Mouse (Mus musculus) MEL (cell line): ENCODE measurements around the gene Cpsf4l. TPM values are rescaled to one million over a fixed set of nuclear protein-coding genes. Genes with fewer than 3 reads are reported as not detected.

Source experiments
- DNase-seq: peaks from one replicate; pipeline ENCODE4 v3.0.0; 2011; ENCODE audit warnings: low read depth, low spot score
- H3K27ac ChIP-seq: 2 replicates; pipeline ENCODE4 v1.5.1; 2012; ENCODE audit warnings: low read depth, mild to moderate bottlenecking, control low read depth, low read length, moderate library complexity; ENCODE audit not compliant: control insufficient read depth
- H3K27me3 ChIP-seq, 2 experiments: fragments of 150-350 bp in 1 of 2; sonication (generic) in 1 of 2; 2 replicates each; pipeline ENCODE4 v1.6.1; 2012; ENCODE audit warnings: low read length in 2 of 2, mild to moderate bottlenecking in 2 of 2, improper control_type of control experiment in 1 of 2, moderate library complexity in 1 of 2; ENCODE audit not compliant: insufficient read depth in 2 of 2, control insufficient read depth in 1 of 2
- H3K36me3 ChIP-seq, 2 experiments: 2 replicates each; pipeline ENCODE4 v1.6.1; 2012 to 2014; ENCODE audit warnings: low read length in 2 of 2, improper control_type of control experiment in 1 of 2, inconsistent platforms in 1 of 2, mild to moderate bottlenecking in 1 of 2; ENCODE audit not compliant: insufficient read depth in 2 of 2, control insufficient read depth in 1 of 2
- H3K4me1 ChIP-seq, 2 experiments: fragments of 150-350 bp in 1 of 2; sonication (generic) in 1 of 2; 2 replicates each; pipeline ENCODE4 v1.6.1; 2012; ENCODE audit warnings: low read length in 2 of 2, improper control_type of control experiment in 1 of 2, mild to moderate bottlenecking in 1 of 2; ENCODE audit not compliant: insufficient read depth in 2 of 2, control insufficient read depth in 1 of 2
- H3K4me3 ChIP-seq, 2 experiments: fragments of 150-350 bp in 1 of 2; sonication (generic) in 1 of 2; 2 replicates each; pipeline ENCODE4 v1.5.1; 2012; ENCODE audit warnings: low read depth in 2 of 2, low read length in 2 of 2, mild to moderate bottlenecking in 2 of 2, moderate library complexity in 2 of 2, control low read depth in 1 of 2, improper control_type of control experiment in 1 of 2; ENCODE audit not compliant: control insufficient read depth in 1 of 2, insufficient read depth in 1 of 2
- H3K79me2 ChIP-seq: 2 replicates; pipeline ENCODE4 v1.6.1; 2012; ENCODE audit warnings: mild to moderate bottlenecking, low read length, moderate library complexity; ENCODE audit not compliant: control insufficient read depth, poor library complexity, insufficient read depth
- H3K9ac ChIP-seq: 2 replicates; pipeline ENCODE4 v1.6.1; 2012; ENCODE audit warnings: low read depth, mild to moderate bottlenecking, control low read depth, low read length, moderate library complexity; ENCODE audit not compliant: control insufficient read depth, poor library complexity, severe bottlenecking
- H3K9me3 ChIP-seq: fragments of 150-350 bp; sonication (generic); replicated peaks from 2 replicates; pipeline ENCODE4 v1.6.1; 2012; ENCODE audit warnings: mild to moderate bottlenecking, low read length, improper control_type of control experiment, moderate library complexity; ENCODE audit not compliant: insufficient read depth
- CHD1 ChIP-seq: IDR thresholded peaks from 2 replicates; pipeline ENCODE4 v1.6.1; 2012; ENCODE audit warnings: low read depth, mild to moderate bottlenecking, inconsistent platforms, low read length, improper control_type of control experiment
- CHD2 ChIP-seq: IDR thresholded peaks from 2 replicates; pipeline ENCODE4 v1.6.1; 2011; ENCODE audit warnings: low read length, improper control_type of control experiment
- CTCF ChIP-seq, 3 experiments: IDR thresholded peaks in 2 of 3; conservative IDR thresholded peaks in 1 of 3; 2 replicates each; pipeline ENCODE4 v1.5.1; 2011 to 2012; ENCODE audit warnings: low read length in 3 of 3, low read depth in 2 of 3, mild to moderate bottlenecking in 2 of 3, improper control_type of control experiment in 1 of 3, inconsistent platforms in 1 of 3, mixed read lengths in 1 of 3, moderate library complexity in 1 of 3; ENCODE audit not compliant: control insufficient read depth in 1 of 3, insufficient read depth in 1 of 3, poor library complexity in 1 of 3, severe bottlenecking in 1 of 3
- E2F4 ChIP-seq: IDR thresholded peaks from 2 replicates; pipeline ENCODE4 v1.6.1; 2011; ENCODE audit warnings: low read depth, low read length, improper control_type of control experiment, borderline replicate concordance
- ETS1 ChIP-seq: IDR thresholded peaks from 2 replicates; pipeline ENCODE4 v1.6.1; 2012; ENCODE audit warnings: low read depth, mild to moderate bottlenecking, inconsistent platforms, low read length, improper control_type of control experiment, moderate library complexity
- JUND ChIP-seq: IDR thresholded peaks from 2 replicates; pipeline ENCODE4 v1.6.1; 2011; ENCODE audit warnings: low read depth, mild to moderate bottlenecking, improper control_type of control experiment, low read length
- MAFK ChIP-seq: IDR thresholded peaks from 2 replicates; pipeline ENCODE4 v1.6.1; 2011; ENCODE audit warnings: low read depth, mild to moderate bottlenecking, low read length, improper control_type of control experiment, borderline replicate concordance
- MAX ChIP-seq: IDR thresholded peaks from 2 replicates; pipeline ENCODE4 v1.6.1; 2011; ENCODE audit warnings: low read length, improper control_type of control experiment
- MYB ChIP-seq: IDR thresholded peaks from 2 replicates; pipeline ENCODE4 v1.6.1; 2011; ENCODE audit warnings: mild to moderate bottlenecking, low read depth, low read length, improper control_type of control experiment
- MYC ChIP-seq: IDR thresholded peaks from 2 replicates; pipeline ENCODE4 v1.6.1; 2011; ENCODE audit warnings: low read depth, mild to moderate bottlenecking, low read length, improper control_type of control experiment, moderate library complexity
- RAD21 ChIP-seq: IDR thresholded peaks from 2 replicates; pipeline ENCODE4 v1.6.1; 2011; ENCODE audit warnings: mild to moderate bottlenecking, low read depth, low read length, improper control_type of control experiment
- SMC3 ChIP-seq: IDR thresholded peaks from 2 replicates; pipeline ENCODE4 v1.6.1; 2011; ENCODE audit warnings: low read depth, low read length, improper control_type of control experiment
- TAL1 ChIP-seq: IDR thresholded peaks from 2 replicates; pipeline ENCODE4 v1.6.1; 2012; ENCODE audit warnings: mild to moderate bottlenecking, inconsistent platforms, low read length, moderate library complexity, mixed read lengths
- TCF12 ChIP-seq: IDR thresholded peaks from 2 replicates; pipeline ENCODE4 v1.6.1; 2014; ENCODE audit warnings: low read depth, mild to moderate bottlenecking, inconsistent platforms, low read length, improper control_type of control experiment, moderate library complexity
- USF1 ChIP-seq: IDR thresholded peaks from 2 replicates; pipeline ENCODE4 v1.6.1; 2014; ENCODE audit warnings: low read depth, mild to moderate bottlenecking, inconsistent platforms, low read length, improper control_type of control experiment, moderate library complexity
- USF2 ChIP-seq, 2 experiments: IDR thresholded peaks; 2 replicates each; pipeline ENCODE4 v1.6.1; 2011 to 2012; ENCODE audit warnings: improper control_type of control experiment in 2 of 2, low read length in 2 of 2, borderline replicate concordance in 1 of 2, inconsistent platforms in 1 of 2, low read depth in 1 of 2, mild to moderate bottlenecking in 1 of 2; ENCODE audit not compliant: insufficient read depth in 1 of 2
- polyA plus RNA-seq, 2 experiments: library from polyadenylated mRNA; stranded (reverse) in 1 of 2; unstranded in 1 of 2; fragments of >175 nt in 1 of 2; fragments of >200 nt in 1 of 2; gene quantifications; 2 replicates each; pipeline versions ENCODE4 v1.2.1 to v1.2.4; 2012; ENCODE audit warnings: low replicate concordance in 2 of 2, low read depth in 1 of 2; ENCODE audit not compliant: insufficient read length in 2 of 2, insufficient read depth in 1 of 2, missing spikeins in 1 of 2
- total RNA-seq: library from RNA; depleted of rRNA; stranded (reverse); fragments of 300-350 nt; gene quantifications from 2 replicates; pipeline ENCODE4 v1.2.3, GENCODE M21; 2012; rRNA removed

Gene Cpsf4l
- total and polyA plus RNA-seq, 3 experiments, result 0.70 TPM; not detected in 2

DNA sequence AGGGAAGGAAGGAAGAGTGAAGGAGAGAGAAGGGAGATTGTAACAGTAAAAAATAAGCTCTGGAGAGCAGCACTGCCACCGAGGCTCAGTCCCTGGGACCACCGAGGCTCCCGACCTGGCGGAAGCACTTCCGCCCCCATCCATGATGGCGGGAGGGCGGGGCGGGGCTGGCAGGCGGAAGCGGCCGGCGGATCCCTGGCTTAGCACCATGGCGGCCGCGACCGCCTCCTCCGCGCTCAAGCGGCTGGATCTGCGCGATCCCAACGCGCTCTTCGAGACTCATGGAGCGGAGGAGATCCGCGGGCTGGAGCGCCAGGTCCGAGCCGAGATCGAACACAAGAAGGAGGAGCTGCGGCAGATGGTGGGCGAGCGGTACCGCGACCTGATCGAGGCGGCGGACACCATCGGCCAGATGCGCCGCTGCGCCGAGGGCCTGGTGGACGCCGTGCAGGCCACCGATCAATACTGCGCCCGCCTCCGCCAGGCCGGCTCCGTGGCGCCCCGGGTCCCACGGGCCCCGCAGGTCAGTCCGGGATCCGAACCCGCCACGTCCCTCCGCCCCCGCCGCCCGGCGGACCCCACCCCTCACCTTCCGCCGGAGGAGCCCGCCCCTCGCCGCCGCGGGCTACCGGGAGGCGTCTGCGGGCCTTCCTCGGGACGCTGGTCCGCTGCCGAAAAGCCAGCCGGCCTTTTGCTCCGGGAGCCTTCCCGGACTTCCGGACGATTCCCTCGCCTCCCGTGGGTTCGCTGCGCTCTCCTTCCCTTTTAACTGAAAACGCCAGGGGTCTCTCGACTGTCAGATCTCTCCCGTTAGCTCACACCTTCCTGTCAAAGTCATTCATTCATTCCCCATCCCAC lies 60.2 kb downstream of the Cpsf4l start, which contains the start of gene Slc39a11 (continued):
- TF ChIP-seq RAD21, result no peak
- TF ChIP-seq JUND, result no peak
- TF ChIP-seq MAX, result peak; percentile 46
- TF ChIP-seq CHD2, result no peak
- no peak; the same call in 1 of the 2 replicates for TF ChIP-seq MYC
- no peak; a peak in 1 of 6 replicates for TF ChIP-seq CTCF (IDR thresholded peaks at IDR 0.05 in 2 of 3, conservative IDR thresholded peaks at IDR 0.05 in 1 of 3; ENCODE audit: control insufficient read depth in 1 of 3, insufficient read depth in 1 of 3, low read depth in 2 of 3, low read length in 3 of 3, poor library complexity in 1 of 3, severe bottlenecking in 1 of 3)
- TF ChIP-seq MYB, result no peak
- TF ChIP-seq USF2 (IDR thresholded peaks at IDR 0.05; ENCODE audit: borderline replicate concordance in 1 of 2, insufficient read depth in 1 of 2, low read depth in 1 of 2, low read length in 2 of 2), result no peak
- no peak for TF ChIP-seq CHD1
- no peak for TF ChIP-seq MAFK
- no peak for TF ChIP-seq TAL1
- peak; percentile 35; the same call in 1 of the 2 replicates for TF ChIP-seq E2F4
- TF ChIP-seq SMC3, result no peak
- TF ChIP-seq TCF12, result peak; percentile 63

DNA sequence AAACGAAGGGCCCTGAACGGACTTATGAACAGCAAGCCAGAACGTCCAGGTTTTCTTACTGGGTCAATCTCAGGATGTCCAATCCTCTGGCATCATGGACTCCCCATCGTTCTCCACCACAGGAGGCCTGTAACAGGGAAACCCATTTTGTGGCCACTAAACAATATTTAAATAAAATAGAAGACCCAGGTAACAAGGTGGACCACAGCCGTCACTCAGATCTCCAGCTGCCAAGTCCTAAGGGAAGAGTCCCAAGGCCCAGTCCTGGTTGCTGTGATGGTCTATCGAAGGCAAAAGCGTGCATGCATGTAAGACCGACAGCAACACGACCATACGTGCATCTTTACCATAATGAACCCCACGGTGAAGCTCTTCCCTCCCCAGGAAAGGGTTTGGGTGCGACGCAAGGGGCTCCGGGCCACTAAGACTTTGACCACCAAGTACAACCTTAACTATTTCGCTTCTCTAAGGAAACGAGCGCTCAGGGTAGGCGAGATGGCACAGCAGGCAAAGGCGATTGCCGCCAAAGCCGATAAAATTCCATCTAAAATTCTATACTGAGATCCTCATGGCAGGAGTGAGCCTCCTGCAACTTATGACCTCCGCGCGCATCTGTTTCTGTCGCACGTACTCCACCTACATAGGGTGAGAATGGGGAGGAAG lies 61.0 kb downstream of the Cpsf4l start, which contains the start of gene Cog1:
TSS of gene Cog1 (plus strand) at position 480 of the 663 bp plus-strand sequence.
- DNase-seq, result no peak
- peak within 1 kb of the TSS; percentile 89 for H3K9ac ChIP-seq
- H3K27ac ChIP-seq, result peak within 1 kb of the TSS; percentile 83
- peaks cover 11% of the 10 kb centered on the region for H3K79me2 ChIP-seq
- H3K27me3 ChIP-seq, result no peaks in the 10 kb centered on the region
- H3K9me3 ChIP-seq, result no peaks in the 10 kb centered on the region
- peak within 1 kb of the TSS; percentile 81 to 99 for H3K4me3 ChIP-seq
- peaks cover 0 to 18% of the 10 kb centered on the region in 2 experiments; a peak in 2 of 4 replicates for H3K36me3 ChIP-seq
- no peak for TF ChIP-seq USF1
- TF ChIP-seq TCF12, result no peak
- peak; percentile 44; the same call in 1 of the 2 replicates for TF ChIP-seq ETS1
- TF ChIP-seq, all 39 proteins: peak for 1
- peaks cover 7 to 29% of the 10 kb centered on the region in 2 experiments for H3K4me1 ChIP-seq

Other genes starting within 250 kb of the Cpsf4l start
- 0.26 and 0.77 TPM in 2 replicates for gene Sstr2, start 90.7 kb downstream of the Cpsf4l start, total RNA-seq
- gene Sstr2, start 90.7 kb downstream of the Cpsf4l start, polyA plus RNA-seq, result under 1 TPM in 1 of 2 experiments, not detected in 1; 0.82 TPM
- gene Cog1, start 60.8 kb downstream of the Cpsf4l start, total RNA-seq, result 26.4 and 29.4 TPM in 2 replicates
- gene Cog1, start 60.8 kb downstream of the Cpsf4l start, polyA plus RNA-seq, result 100 to 1,000 TPM in 1 of 2 experiments, 10 to 100 TPM in 1; 37.4 to 113 TPM
- 33.6 and 45.6 TPM in 2 replicates for gene Slc39a11, start 59.9 kb downstream of the Cpsf4l start, total RNA-seq
- 10 to 100 TPM in 1 of 2 experiments, not detected in 1; 34.2 TPM for gene Slc39a11, start 59.9 kb downstream of the Cpsf4l start, polyA plus RNA-seq
- 34.6 and 38.1 TPM in 2 replicates for gene Fam104a, start 25.9 kb downstream of the Cpsf4l start, total RNA-seq
- gene Fam104a, start 25.9 kb downstream of the Cpsf4l start, polyA plus RNA-seq, result 10 to 100 TPM in 1 of 2 experiments, not detected in 1; 33.6 TPM
- gene D11Wsu47e, start 25.6 kb downstream of the Cpsf4l start, total RNA-seq, result 32.5 and 40.6 TPM in 2 replicates
- gene D11Wsu47e, start 25.6 kb downstream of the Cpsf4l start, polyA plus RNA-seq, result 10 to 100 TPM in 1 of 2 experiments, not detected in 1; 25.0 TPM
- 25.3 and 27.7 TPM in 2 replicates for gene Cdc42ep4, start 41.9 kb upstream of the Cpsf4l start, total RNA-seq
- gene Cdc42ep4, start 41.9 kb upstream of the Cpsf4l start, polyA plus RNA-seq, result 10 to 100 TPM in 1 of 2 experiments, not detected in 1; 39.0 TPM